Mouse (Mus musculus): ENCODE data around the gene Acsl6. TPM values are rescaled to one million over a fixed set of nuclear protein-coding genes. Genes with fewer than 3 reads are reported as not detected.

The Acsl6 gene
- polyA plus RNA-seq, 1 experiment from 2014 or later: 24.7 TPM

- Histone ChIP-seq H3K4me1 (no peaks in the 10 kb centered on the region), H3K4me2 (no peak overlapping the region), H3K27ac (no peak overlapping the region), H3K4me3 (no peak overlapping the region), H3K9ac (no peak overlapping the region), H3K9me3 (replicated peaks) (no peaks in the 10 kb centered on the region), H3K36me3 (ENCODE audit: poor library complexity, severe bottlenecking) (no peaks in the 10 kb centered on the region), H3K27me3 (no peaks in the 10 kb centered on the region)
- ATAC-seq: no peak
These were observed 107.0 kb downstream of the Acsl6 start for GRCm38 (mm10) chr11:54410612-54411011.

DNA sequence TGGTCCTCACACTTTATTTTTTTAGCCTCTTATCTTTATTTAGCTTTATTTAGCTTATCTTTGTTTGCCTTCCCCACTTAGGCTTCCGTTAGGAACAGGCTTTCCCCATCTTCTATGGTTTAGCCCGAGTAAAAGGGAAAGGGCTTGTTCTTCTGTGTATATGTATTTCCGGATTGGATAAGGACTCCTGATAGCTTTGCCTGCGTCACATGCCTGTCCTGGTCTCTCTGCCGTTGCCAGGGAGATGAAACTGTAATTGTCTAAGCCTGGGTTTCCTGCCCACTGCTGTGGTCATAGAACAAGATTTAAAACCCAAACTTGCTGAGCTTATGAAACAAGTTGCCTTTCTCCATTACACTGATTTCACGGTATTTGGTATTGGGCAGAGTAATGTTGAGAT lies 109.4 kb downstream of the Acsl6 start:
- Histone ChIP-seq H3K27ac (no peak overlapping the region), H3K27me3 (no peaks in the 10 kb centered on the region), H3K4me3 (no peak overlapping the region), H3K4me2 (no peak overlapping the region), H3K9me3 (replicated peaks) (no peaks in the 10 kb centered on the region), H3K4me1 (no peaks in the 10 kb centered on the region), H3K9ac (no peak overlapping the region), H3K36me3 (ENCODE audit: poor library complexity, severe bottlenecking) (no peaks in the 10 kb centered on the region)
- ATAC-seq: no peak
- 59% methylated on average over 6 of the region's 6 CpGs for WGBS

Other genes with a start within 250 kb of the Acsl6 start
- gene Pdlim4, start 234.8 kb upstream of the Acsl6 start, polyA plus RNA-seq (2015; fragmentation: Nextera tagmentation; extraction: Ambion mirVana): 36.2 and 38.3 TPM in 2 replicates
- 5.5 and 5.6 TPM in 2 replicates for gene P4ha2, start 203.7 kb upstream of the Acsl6 start, polyA plus RNA-seq (2015; fragmentation: Nextera tagmentation; extraction: Ambion mirVana)
- gene Csf2, start 54.1 kb upstream of the Acsl6 start, polyA plus RNA-seq (2015; fragmentation: Nextera tagmentation; extraction: Ambion mirVana): not detected in 2 replicates
- not detected in 2 replicates for gene Il3, start 36.5 kb upstream of the Acsl6 start, polyA plus RNA-seq (2015; fragmentation: Nextera tagmentation; extraction: Ambion mirVana)
- gene Meikin, start 66.9 kb downstream of the Acsl6 start, polyA plus RNA-seq (2015; fragmentation: Nextera tagmentation; extraction: Ambion mirVana): not detected in 2 replicates
- 10.9 TPM in 2 replicates for gene Fnip1, start 134.4 kb downstream of the Acsl6 start, polyA plus RNA-seq (2015; fragmentation: Nextera tagmentation; extraction: Ambion mirVana)
- 36.4 and 40.4 TPM in 2 replicates for gene Rapgef6, start 219.0 kb downstream of the Acsl6 start, polyA plus RNA-seq (2015; fragmentation: Nextera tagmentation; extraction: Ambion mirVana)